Mouse (Mus musculus) heart, adult 9 months (tissue): Measurements from ENCODE around the gene Gm28434.

Experiments used
- DNase-seq, 2 experiments: peaks; one replicate each; pipeline ENCODE4 v3.0.0; 2022; ENCODE audit warnings: low spot score in 2 of 2

Gene Gm28434

DNA sequence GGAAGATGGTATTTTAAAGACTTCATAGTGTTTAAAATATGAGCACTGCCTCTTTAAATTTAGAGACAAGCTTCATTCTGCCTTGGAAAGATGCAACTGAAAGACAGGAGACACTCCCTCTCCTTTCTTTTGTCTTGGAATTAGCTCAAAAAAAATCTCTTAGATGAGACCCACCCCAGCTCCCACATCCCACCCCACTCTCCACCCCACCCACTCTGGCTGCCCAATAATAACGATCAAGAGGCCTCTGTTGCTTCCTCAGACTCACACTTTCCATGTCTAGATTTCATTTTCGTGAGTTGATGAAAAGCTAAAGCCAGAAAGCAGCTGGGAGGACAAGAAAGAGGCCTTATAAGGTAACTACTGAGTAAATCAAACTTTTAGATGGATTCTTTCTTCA is at the start of gene Gm28434, which contains the start of gene 2310003L06Rik:
Gene Gm28434, plus strand, starts transcription at position 317 of the 400 bp plus-strand sequence.
Gene 2310003L06Rik, plus strand, starts transcription at position 259 of the 400 bp plus-strand sequence.
- no peak for DNase-seq

DNA sequence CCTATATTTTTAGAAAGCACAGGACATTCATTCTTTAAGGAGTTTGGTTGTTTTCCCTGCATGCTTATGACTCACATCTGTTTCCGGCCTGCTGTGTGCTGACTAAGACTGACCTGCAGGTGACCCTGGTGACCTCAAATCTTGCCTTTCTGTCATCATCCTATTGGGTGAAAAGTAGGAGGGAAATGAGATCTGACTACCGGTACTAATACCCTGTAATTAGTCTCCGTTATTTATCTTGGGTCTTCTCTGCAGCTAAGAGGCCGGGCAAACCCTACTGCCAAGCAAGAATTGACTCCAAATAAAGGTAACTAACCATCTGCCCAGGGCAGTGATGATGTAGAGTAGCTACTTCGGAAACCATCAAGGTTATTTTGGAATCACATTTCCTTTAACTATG is 43.9 kb upstream of the Gm28434 start, which contains the start of gene Csn3:
Gene Csn3, plus strand, starts transcription at position 208 of the 400 bp plus-strand sequence.
- DNase-seq, result no peak

DNA sequence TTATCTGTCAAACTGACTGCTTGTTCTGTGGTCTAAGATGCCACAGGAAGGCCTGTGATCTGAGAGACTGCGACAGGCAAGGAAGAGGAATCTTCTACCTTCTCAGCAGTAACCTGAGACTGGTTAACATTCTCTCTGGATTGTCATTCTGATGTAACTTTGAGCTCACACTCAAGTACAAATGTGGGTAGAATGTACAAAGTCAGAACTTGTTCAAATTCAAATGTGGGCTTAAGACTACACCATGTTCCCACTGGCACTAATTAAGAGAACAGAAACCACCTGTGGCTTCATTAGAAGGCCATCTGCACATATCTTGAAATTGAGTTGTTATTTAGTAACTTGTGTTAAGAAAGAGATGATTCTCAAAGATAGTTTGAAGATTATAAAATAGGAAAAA is 37.7 kb upstream of the Gm28434 start:
- no peak for DNase-seq

DNA sequence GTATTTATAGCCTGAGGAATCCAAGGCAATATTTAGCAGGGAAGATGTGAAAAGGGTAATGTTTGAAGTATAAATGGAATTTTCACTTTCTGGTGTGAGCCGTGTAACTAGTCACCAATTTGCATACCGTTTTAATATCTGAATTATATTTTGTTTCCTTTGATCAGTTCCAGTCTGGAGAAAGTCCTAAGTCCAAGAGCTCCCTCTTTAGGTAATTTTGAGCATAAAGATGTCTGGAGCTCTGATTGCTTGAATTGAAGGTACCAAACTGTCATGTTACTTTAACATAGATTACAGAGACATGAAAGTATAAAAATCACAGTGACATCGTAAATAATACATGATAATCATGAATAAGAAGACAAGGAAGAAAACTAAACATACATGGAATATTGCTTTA is 28.6 kb upstream of the Gm28434 start:
- no peak for DNase-seq

DNA sequence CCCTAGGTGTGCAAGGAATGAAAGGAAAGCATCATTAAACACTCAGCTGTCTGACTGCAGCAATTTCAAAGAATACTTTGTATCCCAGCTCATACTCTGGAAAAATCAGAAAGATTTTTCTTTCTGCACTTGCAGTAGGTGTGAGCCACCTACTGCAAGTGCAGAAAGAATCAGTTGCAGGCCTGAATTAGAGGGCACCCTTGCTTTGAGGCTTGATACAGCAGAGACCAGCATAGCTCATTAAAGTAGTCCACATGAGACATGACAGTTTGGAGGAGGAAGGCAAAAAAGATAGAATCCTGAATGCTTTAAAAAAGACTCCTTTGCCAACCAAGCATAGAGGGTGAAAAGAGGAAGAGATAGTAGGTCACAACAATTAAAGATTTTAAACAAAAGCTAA is 26.8 kb upstream of the Gm28434 start:
- DNase-seq, result no peak

DNA sequence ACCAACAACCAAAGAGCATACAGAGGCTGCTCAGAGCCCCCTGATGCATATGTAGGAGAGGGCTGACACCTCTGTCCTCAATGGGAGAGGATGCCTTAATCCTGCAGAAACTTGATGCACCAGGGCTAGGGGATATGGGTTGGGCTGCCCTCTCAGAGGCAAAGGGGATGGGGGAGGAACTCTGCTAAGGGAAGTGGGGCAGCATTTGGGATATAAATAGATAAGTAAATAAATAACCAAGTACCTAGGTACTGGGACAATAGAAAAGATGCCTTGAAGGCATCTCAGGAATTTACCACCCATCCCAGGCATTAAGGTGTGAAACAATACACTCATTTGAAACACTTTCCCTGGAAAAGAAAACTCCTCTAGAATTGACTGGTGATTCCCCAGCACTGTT is 17.5 kb upstream of the Gm28434 start:
- DNase-seq, result no peak

DNA sequence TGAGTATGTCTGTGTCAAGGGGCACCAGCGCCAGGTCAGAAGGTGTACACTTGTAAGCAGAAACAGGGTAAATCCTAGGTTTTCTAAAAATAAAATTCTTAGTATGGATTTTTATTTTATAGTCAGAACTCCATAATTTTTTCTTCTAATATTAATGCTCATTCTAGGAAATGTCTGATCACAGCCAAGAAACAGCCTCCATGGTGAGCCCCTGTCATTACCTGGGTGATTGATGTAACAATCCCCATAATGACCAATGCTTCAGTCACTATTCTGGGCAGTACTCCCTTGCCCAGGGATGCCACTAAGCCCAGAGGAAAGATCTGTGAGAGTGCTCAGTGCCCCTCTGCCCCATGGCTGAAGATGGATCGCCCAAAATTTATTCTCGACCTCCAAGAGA is 9.8 kb downstream of the Gm28434 start, which contains the start of gene Cabs1:
Gene Cabs1, plus strand, starts transcription at position 301 of the 400 bp plus-strand sequence.
- DNase-seq, result no peak

DNA sequence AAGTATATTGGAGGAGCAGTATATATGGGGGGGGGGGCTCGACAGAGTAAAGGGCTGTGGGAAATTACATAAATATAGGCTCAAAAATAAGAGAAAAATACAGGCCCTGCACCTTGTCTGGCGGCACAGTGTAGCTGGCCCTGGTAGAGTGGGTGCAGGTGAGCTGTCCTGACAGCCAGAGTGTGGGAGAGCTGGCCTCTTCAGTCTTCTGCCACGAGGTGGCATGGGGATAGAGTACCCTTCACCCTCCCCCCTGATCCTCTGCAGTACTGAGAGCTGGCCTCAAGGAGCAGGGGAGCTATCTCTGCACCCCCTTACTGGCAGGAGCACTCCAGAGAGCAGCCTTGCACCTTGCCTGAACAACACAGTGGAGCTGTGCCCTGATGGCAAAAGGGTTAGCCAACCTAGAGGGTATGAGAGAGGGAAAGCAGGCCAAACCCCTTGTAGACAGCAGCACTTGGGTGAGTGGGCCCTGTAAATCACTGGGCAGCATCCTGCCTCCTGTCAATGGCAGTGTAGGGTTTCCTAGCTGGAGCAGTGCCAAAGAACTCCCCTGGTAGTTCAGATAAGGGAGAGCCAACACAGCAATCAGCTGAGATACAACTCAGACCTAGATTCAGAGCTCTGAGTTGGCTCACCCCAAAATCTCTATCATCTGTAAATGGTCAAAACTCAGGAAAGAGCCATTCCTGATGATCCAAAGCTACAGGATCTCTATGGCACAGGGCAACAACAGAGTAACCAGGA is 13.3 kb downstream of the Gm28434 start:
- no peak for DNase-seq

DNA sequence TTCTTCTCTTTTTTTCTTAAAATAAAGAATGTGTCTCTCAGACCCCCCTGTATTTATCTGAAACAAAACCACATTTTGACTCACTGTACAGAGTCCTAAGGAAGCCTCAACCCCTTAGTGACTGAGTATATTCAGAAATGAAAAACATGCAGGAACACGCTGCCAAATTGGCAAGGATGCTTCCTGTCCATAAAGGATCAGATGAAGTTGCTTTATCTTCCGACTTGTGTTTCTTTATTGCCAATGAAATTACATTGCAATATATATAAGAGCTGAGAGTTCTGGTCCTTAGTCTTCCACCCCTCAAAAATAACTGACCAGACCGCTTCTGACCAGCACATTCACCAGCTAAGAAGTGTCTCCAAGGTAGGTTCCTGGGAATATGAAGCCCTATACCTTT is 32.9 kb downstream of the Gm28434 start, which contains the start of gene Smr3a:
Gene Smr3a, plus strand, starts transcription at position 301 of the 400 bp plus-strand sequence.
- no peak for DNase-seq

DNA sequence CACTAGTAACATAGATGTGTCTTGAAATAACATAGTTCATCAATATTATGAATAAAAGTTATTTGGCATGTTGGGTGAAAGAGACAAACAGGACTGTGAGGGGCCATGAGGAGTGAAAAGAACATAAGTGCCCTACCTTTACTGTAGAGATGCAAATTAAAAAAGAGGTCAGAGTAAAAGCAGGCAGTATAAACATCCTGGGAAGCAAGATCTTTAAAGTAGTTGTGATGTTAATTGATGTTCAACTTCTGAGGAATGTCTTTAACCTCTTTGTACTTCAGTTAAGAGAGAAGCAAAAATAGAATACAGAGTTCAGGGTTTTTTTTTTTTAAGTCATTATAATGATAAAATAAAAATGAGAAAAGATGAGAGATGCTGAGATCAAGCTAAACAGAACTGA is 35.9 kb downstream of the Gm28434 start:
- DNase-seq, result no peak
